Comparison of ENCODE assay signal across 8 mouse cellular contexts in the genomic region with DNA sequence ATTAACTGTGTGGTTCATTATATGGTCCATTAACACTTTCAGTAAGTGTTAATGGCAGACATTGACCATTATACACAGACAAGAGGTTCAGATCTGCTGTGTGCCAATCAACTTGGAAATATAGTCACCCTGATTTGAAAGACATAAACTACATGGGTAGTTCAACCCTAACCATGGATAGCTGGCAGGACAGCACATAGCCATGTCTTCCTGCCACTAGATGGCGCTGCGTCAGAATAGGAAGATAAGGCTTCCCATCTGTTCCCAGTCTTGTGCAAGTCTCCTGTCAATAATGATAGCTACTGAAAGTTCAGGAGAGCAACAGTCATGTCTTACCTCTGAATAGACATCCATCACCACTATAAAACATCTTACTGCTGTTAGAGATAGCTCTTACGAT.
DNase-seq lines count a peak whose midpoint lies in the region; ATAC-seq lines count a peak whose summit lies in the region.

No protein-coding gene starts in this region.

- ATAC-seq in CD4-positive, CD25-positive, alpha-beta regulatory T cell, adult 4 months = no peak
- peak; percentile 90 for ATAC-seq in megakaryocyte progenitor cell, adult 5-6 weeks (replicated peaks; ENCODE audit: poor library complexity)

- peak; percentile 55 for DNase-seq in CD4-positive, CD25-positive, alpha-beta regulatory T cell, adult 2 months (ENCODE audit: low read depth, low spot score)
- peak; percentile 66 for DNase-seq in adrenal gland, adult 2 months
- DNase-seq in embryo, embryonic 11 days = peak; percentile 76
- DNase-seq in heart, adult 9 months (ENCODE audit: low spot score in 2 of 2) = peak; percentile 10 to 54
- DNase-seq in kidney, postnatal 14 days = peak; percentile 63
- DNase-seq in spleen, postnatal 10 days (ENCODE audit: low spot score in 2 of 2) = peak; percentile 44 to 77
